Mouse (Mus musculus) naive thymus-derived CD4-positive, alpha-beta T cell, adult 2 months (primary cell): ENCODE results near the gene Hmcn1.

Experiments
- DNase-seq: peaks from one replicate; pipeline ENCODE4 v3.0.0-alpha.2; 2011; ENCODE audit warnings: low read depth

The Hmcn1 gene

GRCm38 (mm10) chr1:150513041-150513440 lies 480.2 kb downstream of the Hmcn1 start:
- no peak for DNase-seq
